Mouse (Mus musculus) CD4-positive, CD25-positive, alpha-beta regulatory T cell, adult 9 weeks (primary cell): Measurements from ENCODE around the gene Sphk1. TPM values are rescaled to one million over a fixed set of nuclear protein-coding genes. Genes with fewer than 3 reads are reported as not detected.

ENCODE experiments used
- polyA plus RNA-seq: library from polyadenylated mRNA; unstranded; fragments of 100-300 nt; shearing (Covaris generic); gene quantifications from one replicate; pipeline ENCODE4 v1.2.1, GENCODE M21; 2017

Sphk1 gene
- not detected for polyA plus RNA-seq

GRCm38 (mm10) chr11:116530187-116531147 is at the start of gene Sphk1:
Sphk1 (plus strand) TSS chr11:116530925.

GRCm38 (mm10) chr11:116493795-116494252 is 36.9 kb upstream of the Sphk1 start, which contains the start of gene Prpsap1:
Prpsap1 (minus strand) TSS chr11:116494202.

GRCm38 (mm10) chr11:116581376-116581814 is 50.7 kb downstream of the Sphk1 start, which contains the start of gene Ube2o:
Ube2o (minus strand) TSS chr11:116581447.

Other genes starting within 250 kb of the Sphk1 start
- gene Galr2, start 250.0 kb upstream of the Sphk1 start, polyA plus RNA-seq, result not detected
- 113 TPM for gene Exoc7, start 223.7 kb upstream of the Sphk1 start, polyA plus RNA-seq
- gene Foxj1, start 195.5 kb upstream of the Sphk1 start, polyA plus RNA-seq, result not detected
- gene Rnf157, start 117.9 kb upstream of the Sphk1 start, polyA plus RNA-seq, result 2.4 TPM
- gene Ubald2, start 96.8 kb upstream of the Sphk1 start, polyA plus RNA-seq, result 25.0 TPM
- not detected for gene Qrich2, start 64.7 kb upstream of the Sphk1 start, polyA plus RNA-seq
- 22.5 TPM for gene Prpsap1, start 36.7 kb upstream of the Sphk1 start, polyA plus RNA-seq
- gene Ube2o, start 50.5 kb downstream of the Sphk1 start, polyA plus RNA-seq, result 1.9 TPM
- not detected for gene Aanat, start 55.5 kb downstream of the Sphk1 start, polyA plus RNA-seq
- gene Rhbdf2, start 96.1 kb downstream of the Sphk1 start, polyA plus RNA-seq, result 16.7 TPM
- gene Prcd, start 122.6 kb downstream of the Sphk1 start, polyA plus RNA-seq, result not detected
- gene Cygb, start 123.4 kb downstream of the Sphk1 start, polyA plus RNA-seq, result not detected
- gene St6galnac1, start 244.6 kb downstream of the Sphk1 start, polyA plus RNA-seq, result 0.45 TPM